Mouse (Mus musculus): Measurements from ENCODE around the gene Drg1. TPM values are rescaled to one million over a fixed set of nuclear protein-coding genes. Genes with fewer than 3 reads are reported as not detected.

Drg1 gene
- polyA plus RNA-seq, 1 experiment, result 36.9 TPM

DNA sequence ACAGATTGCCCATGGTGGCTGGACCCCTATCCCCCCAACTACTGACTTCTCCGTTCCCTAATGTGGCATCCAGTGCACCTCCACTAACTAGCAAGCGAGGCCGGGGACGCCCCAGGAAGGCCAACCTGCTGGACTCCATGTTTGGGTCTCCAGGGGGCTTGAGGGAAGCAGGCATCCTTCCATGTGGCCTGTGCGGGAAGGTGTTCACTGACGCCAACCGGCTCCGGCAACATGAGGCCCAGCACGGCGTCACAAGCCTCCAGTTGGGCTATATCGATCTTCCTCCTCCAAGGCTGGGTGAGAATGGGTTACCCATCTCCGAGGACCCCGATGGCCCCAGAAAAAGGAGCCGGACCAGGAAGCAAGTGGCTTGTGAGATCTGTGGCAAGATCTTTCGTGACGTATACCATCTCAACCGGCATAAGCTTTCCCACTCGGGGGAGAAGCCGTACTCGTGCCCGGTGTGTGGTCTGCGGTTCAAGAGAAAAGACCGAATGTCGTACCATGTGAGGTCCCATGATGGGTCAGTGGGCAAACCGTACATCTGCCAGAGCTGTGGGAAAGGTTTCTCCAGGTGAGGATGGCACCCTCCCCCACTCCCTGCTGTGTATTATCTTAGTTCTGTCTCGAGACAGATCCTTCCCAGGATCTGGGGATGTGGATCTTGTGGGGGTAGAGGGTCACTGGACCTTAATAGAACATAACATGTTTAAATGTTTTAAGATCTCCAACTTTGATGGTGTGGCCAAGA, 25.3 kb upstream of the Drg1 start:
- WGBS, result under 1% methylated on average over 26 of the region's 26 CpGs
- peaks cover 13% of the 10 kb centered on the region; the same call in 1 of the 2 replicates for H3K36me3 ChIP-seq (ENCODE audit: control insufficient read depth, insufficient read depth, low read length)
- peaks cover 38% of the 10 kb centered on the region for H3K4me1 ChIP-seq (replicated peaks; ENCODE audit: control insufficient read depth, insufficient read depth, low read length)
- H3K4me3 ChIP-seq (ENCODE audit: control insufficient read depth, insufficient read depth, low read length), result peak overlapping the region; percentile 71
- H3K27me3 ChIP-seq (ENCODE audit: control insufficient read depth, insufficient read depth, low read length), result no peaks in the 10 kb centered on the region
- DNase-seq, result peak; percentile 47
- TF ChIP-seq CTCF (IDR thresholded peaks at IDR 0.05; ENCODE audit: borderline replicate concordance, control insufficient read depth, extremely low read depth, insufficient read depth, low read length, poor library complexity), result peak; percentile 13; the same call in 1 of the 2 replicates
- no peak for TF ChIP-seq POLR2A (IDR thresholded peaks at IDR 0.05; ENCODE audit: control insufficient read depth, extremely low read depth, insufficient read depth, low read length, poor library complexity)
- peak overlapping the region; percentile 90 for H3K27ac ChIP-seq (ENCODE audit: control insufficient read depth, insufficient read depth, low read length)

DNA sequence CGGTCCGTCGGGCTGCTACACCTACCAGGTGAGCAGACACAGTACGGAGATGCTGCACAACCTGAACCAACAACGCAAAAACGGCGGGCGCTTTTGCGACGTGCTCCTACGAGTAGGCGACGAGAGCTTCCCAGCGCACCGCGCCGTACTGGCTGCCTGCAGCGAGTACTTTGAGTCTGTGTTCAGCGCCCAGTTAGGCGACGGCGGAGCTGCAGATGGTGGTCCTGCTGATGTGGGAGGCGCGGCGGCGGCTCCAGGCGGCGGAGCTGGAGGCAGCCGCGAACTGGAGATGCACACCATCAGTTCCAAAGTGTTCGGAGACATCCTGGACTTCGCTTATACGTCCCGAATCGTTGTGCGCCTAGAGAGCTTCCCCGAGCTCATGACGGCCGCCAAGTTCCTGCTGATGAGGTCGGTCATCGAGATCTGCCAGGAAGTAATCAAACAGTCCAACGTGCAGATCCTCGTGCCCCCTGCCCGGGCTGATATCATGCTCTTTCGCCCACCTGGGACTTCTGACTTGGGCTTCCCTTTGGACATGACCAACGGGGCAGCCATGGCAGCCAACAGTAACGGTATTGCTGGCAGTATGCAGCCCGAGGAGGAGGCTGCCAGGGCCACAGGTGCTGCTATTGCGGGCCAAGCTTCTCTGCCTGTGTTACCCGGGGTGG, 24.6 kb upstream of the Drg1 start:
- Histone ChIP-seq H3K4me1 (replicated peaks; ENCODE audit: control insufficient read depth, insufficient read depth, low read length) (peaks cover 34% of the 10 kb centered on the region), H3K4me3 (ENCODE audit: control insufficient read depth, insufficient read depth, low read length) (peak overlapping the region; percentile 71), H3K36me3 (ENCODE audit: control insufficient read depth, insufficient read depth, low read length) (peaks cover 12% of the 10 kb centered on the region; the same call in 1 of the 2 replicates), H3K27ac (ENCODE audit: control insufficient read depth, insufficient read depth, low read length) (peak overlapping the region; percentile 90), H3K27me3 (ENCODE audit: control insufficient read depth, insufficient read depth, low read length) (no peaks in the 10 kb centered on the region)
- peak; percentile 66 for DNase-seq
- TF ChIP-seq CTCF (IDR thresholded peaks at IDR 0.05; ENCODE audit: borderline replicate concordance, control insufficient read depth, extremely low read depth, insufficient read depth, low read length, poor library complexity) (no peak), POLR2A (IDR thresholded peaks at IDR 0.05; ENCODE audit: control insufficient read depth, extremely low read depth, insufficient read depth, low read length, poor library complexity) (no peak)
- WGBS, result under 1% methylated on average over 50 of the region's 50 CpGs

DNA sequence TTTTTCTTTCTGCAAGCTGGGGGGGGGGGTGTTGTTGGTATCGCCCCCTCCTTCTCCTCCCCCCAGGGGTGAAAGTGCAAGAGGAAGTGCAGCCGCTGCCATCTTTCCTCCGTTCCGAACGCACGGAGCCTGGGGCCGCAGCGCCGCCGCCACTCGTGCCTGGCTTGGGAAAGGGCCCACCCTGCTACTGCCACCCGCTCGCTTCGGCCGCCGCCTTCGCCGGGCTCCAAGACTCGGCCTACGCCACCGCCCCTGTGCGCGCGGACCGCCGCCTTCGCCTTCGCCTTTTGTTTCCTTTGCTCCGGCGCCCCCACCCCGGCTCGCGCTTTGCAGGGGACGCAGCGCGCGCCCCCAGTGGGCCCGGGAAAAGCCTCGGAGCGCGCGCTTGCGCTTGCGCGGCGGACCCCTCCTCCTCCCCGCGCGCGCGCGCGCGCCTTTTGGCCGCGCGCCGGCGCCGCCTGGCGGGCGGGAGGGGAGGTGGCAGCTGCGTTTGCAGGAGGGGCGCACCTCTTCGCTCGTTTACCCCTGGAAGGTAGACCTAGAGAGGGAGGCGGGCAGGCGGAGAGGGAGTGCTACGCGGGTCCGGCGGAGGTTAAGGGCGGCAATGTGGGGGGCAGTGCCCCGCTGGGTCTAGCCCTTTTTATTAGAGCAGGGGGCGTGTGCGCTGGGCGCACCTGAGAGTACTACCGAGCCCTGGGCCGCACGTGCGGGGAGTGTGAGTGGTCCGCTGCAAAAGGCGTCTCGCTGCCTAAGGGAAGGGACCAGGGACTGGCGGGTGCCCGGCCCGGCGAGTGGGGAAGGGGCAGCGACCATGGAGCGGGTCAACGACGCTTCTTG, 23.8 kb upstream of the Drg1 start:
- Histone ChIP-seq H3K36me3 (ENCODE audit: control insufficient read depth, insufficient read depth, low read length) (peaks cover 7% of the 10 kb centered on the region; the same call in 1 of the 2 replicates), H3K27me3 (ENCODE audit: control insufficient read depth, insufficient read depth, low read length) (no peaks in the 10 kb centered on the region), H3K27ac (ENCODE audit: control insufficient read depth, insufficient read depth, low read length) (peak overlapping the region; percentile 90), H3K4me3 (ENCODE audit: control insufficient read depth, insufficient read depth, low read length) (peak overlapping the region; percentile 71), H3K4me1 (replicated peaks; ENCODE audit: control insufficient read depth, insufficient read depth, low read length) (peaks cover 27% of the 10 kb centered on the region)
- TF ChIP-seq CTCF (IDR thresholded peaks at IDR 0.05; ENCODE audit: borderline replicate concordance, control insufficient read depth, extremely low read depth, insufficient read depth, low read length, poor library complexity) (peak; percentile 98), POLR2A (IDR thresholded peaks at IDR 0.05; ENCODE audit: control insufficient read depth, extremely low read depth, insufficient read depth, low read length, poor library complexity) (peak; percentile 94)
- DNase-seq, result peak; percentile 88
- whole genome bisulfite sequencing, result under 1% methylated on average over 88 of the region's 92 CpGs

DNA sequence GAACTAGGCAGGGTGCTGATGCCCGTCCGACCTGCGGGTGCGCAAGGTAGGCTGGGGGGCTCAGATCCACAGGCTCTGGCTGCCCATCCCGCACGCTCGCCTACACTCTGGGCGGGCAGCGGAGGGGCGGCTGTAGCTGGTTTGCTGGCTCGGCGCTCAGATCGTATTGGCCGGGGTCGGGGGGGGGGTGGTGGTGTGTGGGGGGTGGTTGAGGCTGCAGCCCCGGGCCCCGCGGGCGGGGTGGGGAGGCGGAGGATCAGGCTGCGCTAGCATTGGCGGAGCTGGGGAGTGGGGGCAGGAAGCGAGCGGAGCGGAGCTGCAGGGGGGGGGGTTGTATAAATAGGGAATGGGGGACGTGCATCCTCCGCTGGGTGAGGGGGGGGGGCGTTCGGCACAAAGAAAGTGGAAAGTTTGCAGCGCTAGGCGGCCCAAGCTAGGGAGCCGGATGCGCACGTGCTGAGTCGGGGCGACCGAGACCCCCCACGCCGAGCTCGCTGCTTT, 23.1 kb upstream of the Drg1 start:
- Histone ChIP-seq H3K4me3 (ENCODE audit: control insufficient read depth, insufficient read depth, low read length) (peak overlapping the region; percentile 71), H3K27ac (ENCODE audit: control insufficient read depth, insufficient read depth, low read length) (peak overlapping the region; percentile 89), H3K4me1 (replicated peaks; ENCODE audit: control insufficient read depth, insufficient read depth, low read length) (peaks cover 20% of the 10 kb centered on the region), H3K27me3 (ENCODE audit: control insufficient read depth, insufficient read depth, low read length) (no peaks in the 10 kb centered on the region), H3K36me3 (ENCODE audit: control insufficient read depth, insufficient read depth, low read length) (peaks cover 3% of the 10 kb centered on the region; the same call in 1 of the 2 replicates)
- WGBS, result 2% methylated on average over 38 of the region's 40 CpGs
- peak; percentile 83 for DNase-seq
- TF ChIP-seq POLR2A (IDR thresholded peaks at IDR 0.05; ENCODE audit: control insufficient read depth, extremely low read depth, insufficient read depth, low read length, poor library complexity), result no peak
- no peak for TF ChIP-seq CTCF (IDR thresholded peaks at IDR 0.05; ENCODE audit: borderline replicate concordance, control insufficient read depth, extremely low read depth, insufficient read depth, low read length, poor library complexity)

DNA sequence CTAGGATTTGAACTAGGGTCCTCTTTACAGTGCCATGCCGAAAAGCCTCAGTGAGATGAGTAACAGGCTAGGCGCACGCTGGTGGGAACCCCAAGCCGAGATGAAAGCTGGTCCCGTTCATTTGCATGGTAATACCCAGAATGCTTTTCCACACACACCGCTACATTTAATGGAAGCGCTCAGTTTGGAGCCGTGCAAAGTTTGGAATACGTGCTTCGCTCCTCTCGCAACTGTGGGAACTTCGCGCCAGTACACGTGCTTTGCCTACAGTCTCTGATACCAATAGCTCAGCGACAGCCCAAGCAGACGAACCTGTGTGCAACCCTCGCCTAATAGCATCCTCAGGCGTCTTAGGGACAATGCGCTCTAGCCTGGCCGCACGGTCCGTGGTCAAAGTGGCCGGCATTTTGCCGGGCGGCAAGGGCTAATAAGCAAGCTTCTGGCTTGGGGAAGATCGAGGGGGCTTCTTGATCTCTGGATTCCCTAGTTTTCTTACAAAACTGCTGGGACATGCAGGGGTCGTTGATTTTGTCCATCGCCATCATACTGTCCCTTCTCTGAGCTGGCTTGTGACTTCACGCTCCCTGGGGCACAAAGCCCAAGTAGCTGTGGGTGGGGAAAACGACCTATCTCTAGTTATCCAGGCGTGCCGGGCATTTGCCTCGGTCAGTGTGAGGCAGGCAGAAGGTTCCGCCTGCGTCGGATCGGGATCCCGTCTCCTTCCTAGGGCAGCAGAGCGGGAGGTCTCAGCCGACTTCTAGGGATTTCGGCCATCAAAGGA, 22.5 kb upstream of the Drg1 start, which contains the start of gene Patz1:
Patz1 (plus strand) TSS at position 354 of the 781 bp plus-strand sequence.
- Histone ChIP-seq H3K27ac (ENCODE audit: control insufficient read depth, insufficient read depth, low read length) (peak within 1 kb of the TSS; percentile 89), H3K4me1 (replicated peaks; ENCODE audit: control insufficient read depth, insufficient read depth, low read length) (peaks cover 14% of the 10 kb centered on the region), H3K36me3 (ENCODE audit: control insufficient read depth, insufficient read depth, low read length) (no peaks in the 10 kb centered on the region), H3K4me3 (ENCODE audit: control insufficient read depth, insufficient read depth, low read length) (peak within 1 kb of the TSS; percentile 71), H3K27me3 (ENCODE audit: control insufficient read depth, insufficient read depth, low read length) (no peaks in the 10 kb centered on the region)
- no peak for TF ChIP-seq CTCF (IDR thresholded peaks at IDR 0.05; ENCODE audit: borderline replicate concordance, control insufficient read depth, extremely low read depth, insufficient read depth, low read length, poor library complexity)
- no peak for TF ChIP-seq POLR2A (IDR thresholded peaks at IDR 0.05; ENCODE audit: control insufficient read depth, extremely low read depth, insufficient read depth, low read length, poor library complexity)
- peak; percentile 40 for DNase-seq
- 1% methylated on average over 41 of the region's 41 CpGs for WGBS

All from thymus, adult 2 months (tissue).